Mouse (Mus musculus) embryonic facial prominence, embryonic 15.5 days (tissue): ENCODE data around the gene Tnfrsf17. TPM values are rescaled to one million over a fixed set of nuclear protein-coding genes. Genes with fewer than 3 reads are reported as not detected.
"Not testable (repeated sequence)": the region's sequence is repeated elsewhere in the genome, so short reads cannot be mapped to it uniquely, and the experiment has no call there.

Experiments used
- ATAC-seq: fragments of 200-750 bp; cut with Nextera tagmentation; 2 replicates; pipeline ENCODE4 v1.8.0; 2017; ENCODE audit warnings: low read depth, moderate TSS enrichment; ENCODE audit not compliant: insufficient number of reproducible peaks, low FRiP score, low TSS enrichment
- H3K27ac ChIP-seq: fragments of 300-500 bp; sonication (generic); replicated peaks from 2 replicates; pipeline ENCODE4 v1.5.1; 2015; ENCODE audit warnings: mild to moderate bottlenecking, inconsistent platforms
- H3K27me3 ChIP-seq: fragments of 300-500 bp; sonication (generic); 2 replicates; pipeline ENCODE4 v1.6.1; 2015; ENCODE audit warnings: inconsistent platforms
- H3K36me3 ChIP-seq: fragments of 300-500 bp; sonication (generic); 2 replicates; pipeline ENCODE4 v1.6.1; 2015; ENCODE audit warnings: mild to moderate bottlenecking, inconsistent platforms
- H3K4me1 ChIP-seq: fragments of 300-500 bp; sonication (generic); 2 replicates; pipeline ENCODE4 v1.6.1; 2015; ENCODE audit warnings: inconsistent platforms
- H3K4me2 ChIP-seq: fragments of 300-500 bp; sonication (generic); replicated peaks from 2 replicates; pipeline ENCODE4 v1.6.1; 2015; ENCODE audit warnings: mild to moderate bottlenecking, inconsistent platforms
- H3K4me3 ChIP-seq: fragments of 300-500 bp; sonication (generic); replicated peaks from 2 replicates; pipeline ENCODE4 v1.5.1; 2015; ENCODE audit warnings: mild to moderate bottlenecking, inconsistent platforms
- H3K9ac ChIP-seq: fragments of 300-500 bp; sonication (generic); 2 replicates; pipeline ENCODE4 v1.6.1; 2015; ENCODE audit warnings: inconsistent platforms
- H3K9me3 ChIP-seq: fragments of 300-500 bp; sonication (generic); replicated peaks from 2 replicates; pipeline ENCODE4 v1.6.1; 2016; ENCODE audit warnings: inconsistent platforms
- WGBS: fragments of 180-500 bp; shearing (Covaris S2); methylation state at CpG from one replicate; pipeline ENCODE4 v1.1.7; 2015; 5-methylcytosine and 5-hydroxymethylcytosine counted together
- polyA plus RNA-seq: library from polyadenylated mRNA; unstranded; fragments of >200 nt; fragmentation: Nextera tagmentation; extraction: Ambion mirVana; gene quantifications from 2 replicates; pipeline ENCODE4 v1.2.1, GENCODE M21; 2015

The Tnfrsf17 gene
- polyA plus RNA-seq, 1 experiment from 2014 or later, result not detected

- not testable (repeated sequence) for H3K4me2 ChIP-seq, H3K9ac ChIP-seq, H3K36me3 ChIP-seq, H3K9me3 ChIP-seq, ATAC-seq, H3K27me3 ChIP-seq, H3K4me3 ChIP-seq, H3K4me1 ChIP-seq, H3K27ac ChIP-seq
- 69% methylated on average over 1 of the region's 1 CpGs for WGBS
Observed at GRCm38 (mm10) chr16:11297700-11298099, 15.9 kb upstream of the Tnfrsf17 start.

- no peak overlapping the region for H3K4me2 ChIP-seq
- no peak for ATAC-seq
- no peaks in the 10 kb centered on the region for H3K4me1 ChIP-seq
- no peaks in the 10 kb centered on the region for H3K9me3 ChIP-seq
- H3K36me3 ChIP-seq, result no peaks in the 10 kb centered on the region
- no peak overlapping the region for H3K9ac ChIP-seq
- H3K4me3 ChIP-seq, result no peak overlapping the region
- H3K27ac ChIP-seq, result no peak overlapping the region
- no peaks in the 10 kb centered on the region for H3K27me3 ChIP-seq
Observed at GRCm38 (mm10) chr16:11303741-11304140, 9.9 kb upstream of the Tnfrsf17 start.

- H3K27ac ChIP-seq, result no peak overlapping the region
- H3K4me2 ChIP-seq, result no peak overlapping the region
- H3K9ac ChIP-seq, result no peak overlapping the region
- no peaks in the 10 kb centered on the region for H3K27me3 ChIP-seq
- H3K36me3 ChIP-seq, result no peaks in the 10 kb centered on the region
- no peaks in the 10 kb centered on the region for H3K9me3 ChIP-seq
- no peak overlapping the region for H3K4me3 ChIP-seq
- no peak for ATAC-seq
- H3K4me1 ChIP-seq, result no peaks in the 10 kb centered on the region
- WGBS, result 83% methylated on average over 2 of the region's 2 CpGs
Observed at GRCm38 (mm10) chr16:11305531-11305930, 8.1 kb upstream of the Tnfrsf17 start.

- Histone ChIP-seq H3K4me1 (no peaks in the 10 kb centered on the region), H3K9me3 (no peaks in the 10 kb centered on the region), H3K9ac (no peak overlapping the region), H3K4me3 (no peak overlapping the region), H3K27me3 (no peaks in the 10 kb centered on the region), H3K36me3 (no peaks in the 10 kb centered on the region), H3K4me2 (no peak overlapping the region), H3K27ac (no peak overlapping the region)
- ATAC-seq, result no peak
- WGBS, result 70% methylated on average over 5 of the region's 5 CpGs
Observed at GRCm38 (mm10) chr16:11315786-11316320, 2.2 kb downstream of the Tnfrsf17 start.

GRCm38 (mm10) chr16:11316748-11317147, 3.1 kb downstream of the Tnfrsf17 start:
- Histone ChIP-seq H3K4me2 (no peak overlapping the region), H3K27me3 (no peaks in the 10 kb centered on the region), H3K9me3 (no peaks in the 10 kb centered on the region), H3K4me1 (no peaks in the 10 kb centered on the region), H3K4me3 (no peak overlapping the region), H3K36me3 (no peaks in the 10 kb centered on the region), H3K27ac (no peak overlapping the region), H3K9ac (no peak overlapping the region)
- 71% methylated on average over 5 of the region's 5 CpGs for whole genome bisulfite sequencing
- no peak for ATAC-seq

GRCm38 (mm10) chr16:11317324-11317723, 3.7 kb downstream of the Tnfrsf17 start:
- ATAC-seq, result no peak
- Histone ChIP-seq H3K4me1 (no peaks in the 10 kb centered on the region; the same call in 1 of the 2 replicates), H3K4me2 (no peak overlapping the region), H3K27ac (0 out of 2 replicates have a peak overlapping the region, but pooled peaks have one; percentile 8), H3K36me3 (no peaks in the 10 kb centered on the region), H3K27me3 (no peaks in the 10 kb centered on the region), H3K4me3 (no peak overlapping the region), H3K9me3 (no peaks in the 10 kb centered on the region), H3K9ac (no peak overlapping the region)
- 31% methylated on average over 6 of the region's 6 CpGs for WGBS

- 4% methylated on average over 60 of the region's 61 CpGs for WGBS
- Histone ChIP-seq H3K27me3 (no peaks in the 10 kb centered on the region), H3K9ac (peak within 1 kb of the TSS; percentile 81), H3K4me2 (peak within 1 kb of the TSS; percentile 86), H3K27ac (peak within 1 kb of the TSS; percentile 87), H3K4me1 (peaks cover 9% of the 10 kb centered on the region), H3K4me3 (peak within 1 kb of the TSS; percentile 88), H3K36me3 (no peaks in the 10 kb centered on the region), H3K9me3 (no peaks in the 10 kb centered on the region)
- ATAC-seq, result peak; percentile 96
Observed at GRCm38 (mm10) chr16:11322409-11323323, 9.1 kb downstream of the Tnfrsf17 start, which contains the start of gene Snx29. Gene Snx29, plus strand, starts transcription at chr16:11322908.

- WGBS, result 5% methylated on average over 17 of the region's 17 CpGs
- Histone ChIP-seq H3K27ac (peak overlapping the region; percentile 87), H3K36me3 (no peaks in the 10 kb centered on the region), H3K4me3 (peak overlapping the region; percentile 88), H3K9ac (peak overlapping the region; percentile 81), H3K4me1 (peaks cover 9% of the 10 kb centered on the region), H3K9me3 (no peaks in the 10 kb centered on the region), H3K4me2 (peak overlapping the region; percentile 86), H3K27me3 (no peaks in the 10 kb centered on the region)
- no peak for ATAC-seq
Observed at GRCm38 (mm10) chr16:11323324-11324051, 9.9 kb downstream of the Tnfrsf17 start.

GRCm38 (mm10) chr16:11330081-11330800, 16.6 kb downstream of the Tnfrsf17 start:
- no peak for ATAC-seq
- Histone ChIP-seq H3K36me3 (no peaks in the 10 kb centered on the region), H3K4me2 (no peak overlapping the region), H3K27me3 (no peaks in the 10 kb centered on the region), H3K9ac (no peak overlapping the region), H3K4me1 (no peaks in the 10 kb centered on the region), H3K9me3 (no peaks in the 10 kb centered on the region), H3K4me3 (no peak overlapping the region), H3K27ac (no peak overlapping the region)
- 77% methylated on average over 3 of the region's 3 CpGs for WGBS

- WGBS, result 78% methylated on average over 1 of the region's 1 CpGs
- no peak for ATAC-seq
- H3K4me1 ChIP-seq, result no peaks in the 10 kb centered on the region
- H3K4me2 ChIP-seq, result no peak overlapping the region
- no peaks in the 10 kb centered on the region for H3K27me3 ChIP-seq
- no peak overlapping the region for H3K27ac ChIP-seq
- H3K36me3 ChIP-seq, result no peaks in the 10 kb centered on the region
- no peaks in the 10 kb centered on the region for H3K9me3 ChIP-seq
- H3K9ac ChIP-seq, result no peak overlapping the region
- no peak overlapping the region for H3K4me3 ChIP-seq
Observed at GRCm38 (mm10) chr16:11331030-11331429, 17.4 kb downstream of the Tnfrsf17 start.
